Mouse (Mus musculus) myocyte (in vitro differentiated cells): ENCODE data around the gene Acat3.

Source experiments
- CEBPB ChIP-seq: IDR thresholded peaks from 2 replicates; pipeline ENCODE4 v1.6.1; 2011; ENCODE audit warnings: mild to moderate bottlenecking, moderate library complexity; ENCODE audit not compliant: poor library complexity, insufficient read depth, severe bottlenecking
- E2F4 ChIP-seq: IDR thresholded peaks from one replicate; pipeline ENCODE4 v1.6.1; 2011; ENCODE audit warnings: mild to moderate bottlenecking, control low read depth, moderate library complexity; ENCODE audit not compliant: insufficient read depth
- MAX ChIP-seq: IDR thresholded peaks from one replicate; pipeline ENCODE4 v1.6.1; 2011; ENCODE audit warnings: low read depth, mild to moderate bottlenecking, control low read depth
- POLR2A ChIP-seq: IDR thresholded peaks from one replicate; pipeline ENCODE4 v1.6.1; 2011; ENCODE audit warnings: low read depth, mild to moderate bottlenecking, control low read depth, moderate library complexity; ENCODE audit not compliant: insufficient read length
- POLR2AphosphoS2 ChIP-seq: IDR thresholded peaks from one replicate; pipeline ENCODE4 v1.6.1; 2011; ENCODE audit warnings: low read depth, control low read depth; ENCODE audit not compliant: insufficient read length
- REST ChIP-seq: IDR thresholded peaks from one replicate; pipeline ENCODE4 v1.6.1; 2011; ENCODE audit warnings: mild to moderate bottlenecking, control low read depth, moderate library complexity; ENCODE audit not compliant: insufficient read depth, insufficient read length
- SRF ChIP-seq: IDR thresholded peaks from one replicate; pipeline ENCODE4 v1.6.1; 2011; ENCODE audit warnings: low read depth; ENCODE audit not compliant: control insufficient read depth, insufficient read length
- TCF3 ChIP-seq: IDR thresholded peaks from one replicate; pipeline ENCODE4 v1.6.1; 2011; ENCODE audit warnings: low read depth, control low read depth; ENCODE audit not compliant: insufficient read length
- USF1 ChIP-seq: IDR thresholded peaks from one replicate; pipeline ENCODE4 v1.6.1; 2011; ENCODE audit warnings: low read depth, mild to moderate bottlenecking, control low read depth, moderate library complexity

- TF ChIP-seq CEBPB (no peak), MAX (no peak), POLR2A (no peak), SRF (no peak), POLR2AphosphoS2 (no peak), E2F4 (no peak), USF1 (no peak), TCF3 (no peak), REST (no peak)
Observed at GRCm38 (mm10) chr17:12949669-12950068, 9.3 kb upstream of the Acat3 start.
